Mouse (Mus musculus): Measurements from ENCODE around the gene Rars2. TPM values are rescaled to one million over a fixed set of nuclear protein-coding genes. Genes with fewer than 3 reads are reported as not detected.
"Not testable (repeated sequence)": the region's sequence is repeated elsewhere in the genome, so short reads cannot be mapped to it uniquely, and the experiment has no call there.

The Rars2 gene
- 67.5 and 68.1 TPM in 2 replicates for polyA plus RNA-seq (2014; fragmentation: Nextera tagmentation; extraction: Ambion mirVana)

DNA sequence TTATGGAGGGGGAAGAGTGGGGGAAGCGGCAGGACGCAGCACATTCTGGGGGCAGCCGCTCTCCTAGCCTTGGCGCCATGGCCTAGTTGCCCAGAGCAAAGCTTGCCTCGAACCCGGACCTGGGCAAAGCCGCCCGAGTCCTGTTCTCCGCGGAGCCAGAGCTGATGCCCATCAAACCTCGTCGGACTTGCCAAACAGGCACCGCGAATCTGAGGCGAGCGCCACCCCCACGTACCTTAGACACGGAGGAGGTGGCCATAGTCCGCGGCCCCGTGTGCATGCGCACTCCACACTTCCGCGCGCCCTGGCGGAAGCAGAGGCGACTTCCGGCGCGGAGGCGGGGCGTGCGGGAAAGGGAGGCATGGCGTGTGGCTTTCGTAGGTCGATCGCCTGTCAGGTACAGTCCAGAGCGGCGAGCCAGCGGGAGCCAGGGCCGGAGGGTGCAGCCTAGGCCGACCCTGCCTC, at the start of gene Rars2, which contains the start of gene Orc3:
Rars2 (plus strand) TSS at position 328 of the 465 bp plus-strand sequence.
Orc3 (minus strand) TSS at position 315 of the 465 bp plus-strand sequence.
- Histone ChIP-seq H3K36me3 (ENCODE audit: control insufficient read depth, insufficient read depth, low read length) (peaks cover 3% of the 10 kb centered on the region; the same call in 1 of the 2 replicates), H3K27ac (ENCODE audit: low read length) (peak within 1 kb of the TSS; percentile 66), H3K9ac (replicated peaks; ENCODE audit: low read depth, low read length) (peak within 1 kb of the TSS; percentile 62), H3K27me3 (ENCODE audit: control insufficient read depth, insufficient read depth, low read length) (no peaks in the 10 kb centered on the region), H3K4me3 (ENCODE audit: low read depth, low read length) (peak within 1 kb of the TSS; percentile 71), H3K4me1 (ENCODE audit: control insufficient read depth, insufficient read depth, low read length) (peaks cover 16% of the 10 kb centered on the region), H3K9me3 (ENCODE audit: control insufficient read depth, low read depth, low read length) (no peaks in the 10 kb centered on the region), H3K4me2 (replicated peaks; ENCODE audit: low read depth, low read length) (peak within 1 kb of the TSS; percentile 63)
- ATAC-seq (ENCODE audit: insufficient number of reproducible peaks, insufficient read depth, low FRiP score, low read depth): peak; percentile 99
- WGBS: under 1% methylated on average over 42 of the region's 42 CpGs

DNA sequence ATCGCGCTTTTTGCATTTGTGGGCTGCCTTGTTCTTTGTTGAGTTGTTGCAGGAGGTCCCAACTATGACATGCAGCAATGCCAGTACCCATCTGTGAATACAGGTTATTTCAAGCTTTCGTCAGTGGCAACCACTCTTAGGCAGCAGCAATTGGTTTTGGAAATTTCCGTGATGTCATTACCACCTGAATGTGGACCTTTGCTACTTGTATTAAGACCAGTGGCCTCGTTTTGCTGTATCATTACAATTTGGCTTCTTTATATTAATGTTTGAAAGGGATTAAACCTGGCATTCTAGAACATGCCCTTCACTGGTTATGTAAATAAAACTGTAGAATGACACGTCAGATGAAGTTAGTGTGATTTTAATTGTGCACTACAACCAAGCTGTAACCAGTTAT, 48.5 kb upstream of the Rars2 start:
- no peaks in the 10 kb centered on the region for H3K27me3 ChIP-seq (ENCODE audit: control insufficient read depth, insufficient read depth, low read length)
- WGBS: 85% methylated on average over 6 of the region's 6 CpGs
- no peaks in the 10 kb centered on the region for H3K9me3 ChIP-seq (ENCODE audit: control insufficient read depth, low read depth, low read length)
- no peak overlapping the region for H3K4me3 ChIP-seq (ENCODE audit: low read depth, low read length)
- no peak overlapping the region for H3K4me2 ChIP-seq (replicated peaks; ENCODE audit: low read depth, low read length)
- no peak for ATAC-seq (ENCODE audit: insufficient number of reproducible peaks, insufficient read depth, low FRiP score, low read depth)
- H3K9ac ChIP-seq (replicated peaks; ENCODE audit: low read depth, low read length): no peak overlapping the region
- H3K27ac ChIP-seq (ENCODE audit: low read length): no peak overlapping the region
- no peaks in the 10 kb centered on the region for H3K4me1 ChIP-seq (ENCODE audit: control insufficient read depth, insufficient read depth, low read length)
- H3K36me3 ChIP-seq (ENCODE audit: control insufficient read depth, insufficient read depth, low read length): peaks cover 55% of the 10 kb centered on the region

DNA sequence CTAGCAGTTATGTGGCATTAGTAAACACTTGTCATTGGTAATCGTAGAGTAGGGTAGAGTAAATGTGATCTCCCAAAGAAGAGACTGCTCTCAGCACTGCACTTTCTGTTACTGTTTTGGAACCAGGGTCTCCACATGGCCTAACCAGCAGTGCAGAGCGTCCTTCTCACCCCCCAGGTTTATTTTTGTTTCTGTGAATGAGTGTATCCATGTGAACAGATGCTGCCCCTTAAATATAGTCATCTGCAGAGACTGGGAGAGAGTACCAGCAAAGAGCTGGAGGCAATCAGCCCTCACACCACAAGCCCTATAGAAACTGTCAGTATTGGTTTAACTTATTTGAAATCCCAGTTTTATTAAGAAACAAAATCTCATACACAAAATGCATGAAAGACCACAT, 41.9 kb upstream of the Rars2 start:
- H3K27ac ChIP-seq (ENCODE audit: low read length): no peak overlapping the region
- H3K9me3 ChIP-seq (ENCODE audit: control insufficient read depth, low read depth, low read length): no peaks in the 10 kb centered on the region
- no peak for ATAC-seq (ENCODE audit: insufficient number of reproducible peaks, insufficient read depth, low FRiP score, low read depth)
- H3K4me3 ChIP-seq (ENCODE audit: low read depth, low read length): no peak overlapping the region
- H3K4me1 ChIP-seq (ENCODE audit: control insufficient read depth, insufficient read depth, low read length): no peaks in the 10 kb centered on the region
- H3K36me3 ChIP-seq (ENCODE audit: control insufficient read depth, insufficient read depth, low read length): peaks cover 87% of the 10 kb centered on the region
- no peak overlapping the region for H3K9ac ChIP-seq (replicated peaks; ENCODE audit: low read depth, low read length)
- no peaks in the 10 kb centered on the region for H3K27me3 ChIP-seq (ENCODE audit: control insufficient read depth, insufficient read depth, low read length)
- 81% methylated on average over 2 of the region's 2 CpGs for WGBS
- no peak overlapping the region for H3K4me2 ChIP-seq (replicated peaks; ENCODE audit: low read depth, low read length)

DNA sequence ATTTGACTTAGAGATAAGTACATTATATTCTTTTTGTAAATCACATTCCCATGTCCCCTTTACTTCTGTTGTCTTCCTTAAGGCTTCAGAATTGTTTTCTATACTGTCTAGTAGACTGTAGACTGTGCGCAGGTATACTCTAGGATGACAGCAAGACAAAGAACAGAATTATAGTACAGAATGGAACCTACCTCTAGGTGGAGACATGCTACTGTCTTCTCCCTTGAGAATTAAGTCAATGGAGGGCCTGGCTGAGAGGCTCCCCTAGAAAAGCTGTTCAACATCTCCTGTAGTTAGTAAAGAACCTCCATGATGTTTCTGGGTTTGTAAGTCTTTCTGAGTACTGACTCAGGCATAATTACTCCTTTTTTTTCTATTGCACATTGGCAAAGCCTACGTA, 37.7 kb upstream of the Rars2 start:
- Histone ChIP-seq H3K27ac (ENCODE audit: low read length) (no peak overlapping the region), H3K27me3 (ENCODE audit: control insufficient read depth, insufficient read depth, low read length) (no peaks in the 10 kb centered on the region), H3K4me2 (replicated peaks; ENCODE audit: low read depth, low read length) (no peak overlapping the region), H3K9me3 (ENCODE audit: control insufficient read depth, low read depth, low read length) (no peaks in the 10 kb centered on the region), H3K4me3 (ENCODE audit: low read depth, low read length) (no peak overlapping the region), H3K4me1 (ENCODE audit: control insufficient read depth, insufficient read depth, low read length) (no peaks in the 10 kb centered on the region), H3K9ac (replicated peaks; ENCODE audit: low read depth, low read length) (no peak overlapping the region), H3K36me3 (ENCODE audit: control insufficient read depth, insufficient read depth, low read length) (peaks cover 75% of the 10 kb centered on the region)
- no peak for ATAC-seq (ENCODE audit: insufficient number of reproducible peaks, insufficient read depth, low FRiP score, low read depth)
- 93% methylated on average over 2 of the region's 2 CpGs for WGBS

DNA sequence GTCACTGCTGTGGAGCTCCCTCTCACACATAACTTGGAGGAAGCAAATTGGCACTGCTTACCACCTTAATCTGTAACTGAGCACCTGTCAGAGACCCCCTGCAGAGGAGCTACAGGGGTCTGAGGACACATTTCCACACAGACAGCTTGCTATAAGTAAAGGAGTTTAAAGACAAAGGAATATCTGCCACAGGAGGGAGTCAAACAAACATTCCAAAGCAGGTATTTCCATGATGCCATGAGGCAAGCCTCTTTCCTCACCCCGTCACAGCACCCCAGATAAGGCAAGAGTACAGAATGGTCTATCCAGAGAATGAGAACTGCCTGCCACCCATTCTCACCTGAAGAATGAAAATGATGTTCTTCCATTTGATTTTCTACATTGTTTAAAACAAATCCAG, 35.5 kb upstream of the Rars2 start:
- Histone ChIP-seq H3K4me2 (replicated peaks; ENCODE audit: low read depth, low read length) (no peak overlapping the region), H3K4me1 (ENCODE audit: control insufficient read depth, insufficient read depth, low read length) (no peaks in the 10 kb centered on the region), H3K36me3 (ENCODE audit: control insufficient read depth, insufficient read depth, low read length) (peaks cover 74% of the 10 kb centered on the region), H3K9ac (replicated peaks; ENCODE audit: low read depth, low read length) (no peak overlapping the region), H3K27me3 (ENCODE audit: control insufficient read depth, insufficient read depth, low read length) (no peaks in the 10 kb centered on the region), H3K4me3 (ENCODE audit: low read depth, low read length) (no peak overlapping the region), H3K27ac (ENCODE audit: low read length) (no peak overlapping the region), H3K9me3 (ENCODE audit: control insufficient read depth, low read depth, low read length) (no peaks in the 10 kb centered on the region)
- ATAC-seq (ENCODE audit: insufficient number of reproducible peaks, insufficient read depth, low FRiP score, low read depth): no peak
- WGBS: 59% methylated on average over 1 of the region's 1 CpGs

DNA sequence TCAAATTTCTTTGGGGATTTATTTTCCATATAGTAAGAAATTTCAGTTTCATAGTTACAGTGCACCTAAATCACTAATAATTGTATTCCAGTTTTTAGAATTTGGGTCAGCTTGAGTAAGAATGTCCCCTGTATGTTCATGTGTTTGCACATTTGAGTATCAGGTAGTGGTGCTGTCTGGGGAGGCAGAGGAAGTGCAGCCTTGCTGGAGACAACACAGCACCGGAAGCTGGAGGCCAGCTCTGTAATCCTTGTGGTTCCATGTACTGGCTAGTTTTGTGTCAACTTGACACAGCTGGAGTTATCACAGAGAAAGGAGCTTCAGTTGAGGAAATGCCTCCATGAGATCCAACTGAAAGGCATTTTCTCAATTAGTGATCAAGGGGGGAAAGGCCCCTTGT, 33.3 kb upstream of the Rars2 start:
- H3K4me3 ChIP-seq (ENCODE audit: low read depth, low read length); H3K4me1 ChIP-seq (ENCODE audit: control insufficient read depth, insufficient read depth, low read length); H3K9me3 ChIP-seq (ENCODE audit: control insufficient read depth, low read depth, low read length); H3K9ac ChIP-seq (replicated peaks; ENCODE audit: low read depth, low read length); H3K27me3 ChIP-seq (ENCODE audit: control insufficient read depth, insufficient read depth, low read length); ATAC-seq (ENCODE audit: insufficient number of reproducible peaks, insufficient read depth, low FRiP score, low read depth); H3K27ac ChIP-seq (ENCODE audit: low read length); H3K4me2 ChIP-seq (replicated peaks; ENCODE audit: low read depth, low read length): not testable (repeated sequence)
- peaks cover 61% of the 10 kb centered on the region for H3K36me3 ChIP-seq (ENCODE audit: control insufficient read depth, insufficient read depth, low read length)
- 85% methylated on average over 1 of the region's 1 CpGs for WGBS

DNA sequence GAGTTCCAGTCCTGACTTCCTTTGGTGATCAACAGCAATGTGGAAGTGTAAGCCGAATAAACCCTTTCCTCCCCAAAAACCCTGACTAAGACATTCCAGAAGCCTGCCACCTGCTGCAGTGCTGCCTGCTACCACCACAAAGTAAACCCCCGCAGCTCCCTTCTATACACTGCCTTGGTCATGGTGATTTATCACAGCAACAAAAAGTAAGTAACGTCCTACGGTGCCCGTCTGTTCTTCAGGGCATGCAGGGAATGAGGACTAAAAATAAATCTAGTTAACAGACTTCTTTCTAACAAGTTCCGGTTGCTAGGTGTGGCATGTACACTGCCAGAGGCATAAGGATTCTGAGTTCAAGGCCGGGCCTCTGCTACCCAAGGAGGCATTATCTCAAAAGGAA, 32.8 kb upstream of the Rars2 start:
- no peaks in the 10 kb centered on the region for H3K9me3 ChIP-seq (ENCODE audit: control insufficient read depth, low read depth, low read length)
- WGBS: 63% methylated on average over 7 of the region's 7 CpGs
- no peak for ATAC-seq (ENCODE audit: insufficient number of reproducible peaks, insufficient read depth, low FRiP score, low read depth)
- H3K4me1 ChIP-seq (ENCODE audit: control insufficient read depth, insufficient read depth, low read length): no peaks in the 10 kb centered on the region
- no peak overlapping the region for H3K4me3 ChIP-seq (ENCODE audit: low read depth, low read length)
- H3K9ac ChIP-seq (replicated peaks; ENCODE audit: low read depth, low read length): no peak overlapping the region
- H3K36me3 ChIP-seq (ENCODE audit: control insufficient read depth, insufficient read depth, low read length): peaks cover 56% of the 10 kb centered on the region
- no peak overlapping the region for H3K27ac ChIP-seq (ENCODE audit: low read length)
- H3K27me3 ChIP-seq (ENCODE audit: control insufficient read depth, insufficient read depth, low read length): no peaks in the 10 kb centered on the region
- H3K4me2 ChIP-seq (replicated peaks; ENCODE audit: low read depth, low read length): no peak overlapping the region

DNA sequence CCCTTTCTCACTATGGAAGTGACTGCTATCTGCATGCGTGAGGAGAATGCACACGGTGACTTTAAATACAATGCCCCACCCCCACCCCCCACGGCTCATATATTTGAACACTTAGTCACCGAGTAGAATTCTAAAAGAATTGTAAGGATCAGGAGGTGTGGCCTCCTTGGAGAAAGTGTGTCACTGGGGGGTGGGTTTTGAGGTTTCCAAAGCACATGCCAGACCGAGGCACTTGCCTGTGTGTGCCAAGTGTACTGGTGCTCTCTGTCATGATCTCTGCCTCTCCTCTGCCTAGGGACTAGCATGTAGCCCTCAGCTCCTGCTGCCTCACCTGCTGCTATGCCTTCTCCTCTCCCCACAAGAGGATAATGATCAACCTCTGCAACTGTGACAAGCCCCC, 32.3 kb upstream of the Rars2 start:
- no peak overlapping the region for H3K27ac ChIP-seq (ENCODE audit: low read length)
- H3K9me3 ChIP-seq (ENCODE audit: control insufficient read depth, low read depth, low read length): no peaks in the 10 kb centered on the region
- no peak overlapping the region for H3K4me3 ChIP-seq (ENCODE audit: low read depth, low read length)
- H3K4me1 ChIP-seq (ENCODE audit: control insufficient read depth, insufficient read depth, low read length): no peaks in the 10 kb centered on the region
- peaks cover 51% of the 10 kb centered on the region for H3K36me3 ChIP-seq (ENCODE audit: control insufficient read depth, insufficient read depth, low read length)
- no peak overlapping the region for H3K9ac ChIP-seq (replicated peaks; ENCODE audit: low read depth, low read length)
- H3K27me3 ChIP-seq (ENCODE audit: control insufficient read depth, insufficient read depth, low read length): no peaks in the 10 kb centered on the region
- 0 out of 2 replicates have a peak, but pooled peaks have one; percentile 33 for ATAC-seq (ENCODE audit: insufficient number of reproducible peaks, insufficient read depth, low FRiP score, low read depth)
- no peak overlapping the region for H3K4me2 ChIP-seq (replicated peaks; ENCODE audit: low read depth, low read length)
- 66% methylated on average over 5 of the region's 5 CpGs for WGBS

DNA sequence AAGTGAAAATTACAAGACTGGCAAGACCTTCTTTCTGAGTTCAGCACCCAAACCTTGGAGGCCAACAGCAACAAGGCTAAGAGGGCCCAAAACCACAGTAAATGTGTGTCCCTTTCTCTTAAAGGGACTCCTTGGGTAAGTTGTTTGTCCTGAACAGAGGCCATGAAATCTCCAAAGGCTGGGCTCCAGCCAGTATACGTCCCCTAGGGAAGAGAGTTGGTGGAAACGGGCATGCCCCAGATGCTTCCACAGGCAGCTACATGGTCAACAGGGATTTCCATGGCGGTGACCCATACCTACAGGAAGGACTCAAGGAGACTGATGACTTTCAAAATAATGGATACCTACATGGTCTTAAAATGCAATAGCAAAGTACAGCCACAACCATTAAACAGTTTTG, 31.3 kb upstream of the Rars2 start:
- Histone ChIP-seq H3K27ac (ENCODE audit: low read length) (no peak overlapping the region), H3K4me3 (ENCODE audit: low read depth, low read length) (no peak overlapping the region), H3K4me1 (ENCODE audit: control insufficient read depth, insufficient read depth, low read length) (no peaks in the 10 kb centered on the region), H3K36me3 (ENCODE audit: control insufficient read depth, insufficient read depth, low read length) (peaks cover 46% of the 10 kb centered on the region), H3K9me3 (ENCODE audit: control insufficient read depth, low read depth, low read length) (no peaks in the 10 kb centered on the region), H3K4me2 (replicated peaks; ENCODE audit: low read depth, low read length) (no peak overlapping the region), H3K27me3 (ENCODE audit: control insufficient read depth, insufficient read depth, low read length) (no peaks in the 10 kb centered on the region), H3K9ac (replicated peaks; ENCODE audit: low read depth, low read length) (no peak overlapping the region)
- WGBS: 94% methylated on average over 3 of the region's 3 CpGs
- ATAC-seq (ENCODE audit: insufficient number of reproducible peaks, insufficient read depth, low FRiP score, low read depth): no peak

Measured in stomach, embryonic 14.5 days (tissue).